Mouse (Mus musculus): ENCODE measurements at regions not wholly inside any gene's neighbourhood (a gene's known extent, or its start where the extent isn't known, plus 50 kb on each side); places are given as distances from the start of the nearest gene placed in this dataset.

DNA sequence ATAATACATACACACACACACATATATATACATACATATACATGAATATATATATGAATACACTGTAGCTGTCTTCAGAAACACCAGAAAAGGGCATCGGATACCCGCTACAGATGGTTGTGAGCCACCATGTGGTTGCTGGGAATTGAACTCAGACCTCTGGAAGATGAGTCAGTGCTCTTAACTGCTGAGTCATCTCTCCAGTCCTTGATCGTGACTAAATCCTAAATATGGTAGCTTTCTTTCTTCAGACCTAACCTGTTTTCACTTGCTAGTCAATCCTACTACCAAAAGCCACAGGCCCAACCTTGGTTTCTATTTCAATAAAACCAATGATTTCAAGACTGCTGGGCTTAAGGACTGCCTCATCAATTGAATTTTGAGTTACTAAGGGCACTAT is 95.0 kb upstream of the Slc4a7 start:
- TF ChIP-seq ZNF384 (IDR thresholded peaks at IDR 0.05; ENCODE audit: low read depth, low read length) (no peak), ETS1 (conservative IDR thresholded peaks at IDR 0.05; ENCODE audit: low read depth, low read length) (no peak), MAFK (IDR thresholded peaks at IDR 0.05; ENCODE audit: insufficient replicate concordance, low read length) (peak; percentile 83), TBP (conservative IDR thresholded peaks at IDR 0.05; ENCODE audit: low read depth, low read length) (no peak), RAD21 (IDR thresholded peaks at IDR 0.05; ENCODE audit: low read depth, low read length) (no peak), SMC3 (IDR thresholded peaks at IDR 0.05; ENCODE audit: low read depth, low read length) (no peak), USF2 (conservative IDR thresholded peaks at IDR 0.05; ENCODE audit: low read depth, low read length) (no peak), ZC3H11A (IDR thresholded peaks at IDR 0.05; ENCODE audit: low read depth, low read length) (no peak), TCF12 (IDR thresholded peaks at IDR 0.05; ENCODE audit: low read depth, low read length) (no peak), BHLHE40 (IDR thresholded peaks at IDR 0.05; ENCODE audit: low read depth, low read length) (peak; percentile 51), MAX (IDR thresholded peaks at IDR 0.05; ENCODE audit: low read length) (no peak), EP300 (IDR thresholded peaks at IDR 0.05; ENCODE audit: low read length) (no peak), IRF4 (IDR thresholded peaks at IDR 0.05; ENCODE audit: low read depth, low read length) (0 out of 2 replicates have a peak, but pooled peaks have one; percentile 42), ZMIZ1 (IDR thresholded peaks at IDR 0.05; ENCODE audit: low read depth, low read length) (no peak), NRF1 (IDR thresholded peaks at IDR 0.05; ENCODE audit: low read depth, low read length) (no peak)
- dilution Hi-C loops (cut with MboI; ENCODE audit: extremely low pct_ligation_motif_present, extremely low pct_unique_long_range_greater_than_20kb, low sequenced_read_pairs) = no loop called here
- Histone ChIP-seq H3K9ac (ENCODE audit: insufficient read depth, low read depth) (no peak overlapping the region), H3K4me2 (ENCODE audit: insufficient read depth, low read depth, poor library complexity, severe bottlenecking) (no peak overlapping the region), H3K79me2 (replicated peaks; ENCODE audit: control insufficient read depth, extremely low read depth, insufficient read depth, poor library complexity, severe bottlenecking) (no peaks in the 10 kb centered on the region), H3K27me3 (replicated peaks) (no peaks in the 10 kb centered on the region), H3K4me1 (ENCODE audit: control insufficient read depth in 1 of 2, insufficient read depth in 2 of 2) (peaks cover 0 to 12% of the 10 kb centered on the region in 2 experiments; a peak in 2 of 4 replicates), H3K9me3 (replicated peaks; ENCODE audit: low read length) (peaks cover 3% of the 10 kb centered on the region), H3K36me3 (replicated peaks in 1 of 2; ENCODE audit: control insufficient read depth in 1 of 2, insufficient read depth in 1 of 2, low read length in 1 of 2) (no peaks in the 10 kb centered on the region), H3K4me3 (replicated peaks in 1 of 3; ENCODE audit: low read depth in 2 of 3, low read length in 2 of 3, poor library complexity in 1 of 3) (no peak overlapping the region), H3K27ac (ENCODE audit: insufficient read depth, low read depth) (no peak overlapping the region)
- DNase-seq (ENCODE audit: extremely low read depth) = peak; percentile 21
- in situ Hi-C loops (cut with MboI; ENCODE audit: low pct_ligation_motif_present, low pct_unique_long_range_greater_than_20kb, low sequenced_read_pairs) = no loop called here

DNA sequence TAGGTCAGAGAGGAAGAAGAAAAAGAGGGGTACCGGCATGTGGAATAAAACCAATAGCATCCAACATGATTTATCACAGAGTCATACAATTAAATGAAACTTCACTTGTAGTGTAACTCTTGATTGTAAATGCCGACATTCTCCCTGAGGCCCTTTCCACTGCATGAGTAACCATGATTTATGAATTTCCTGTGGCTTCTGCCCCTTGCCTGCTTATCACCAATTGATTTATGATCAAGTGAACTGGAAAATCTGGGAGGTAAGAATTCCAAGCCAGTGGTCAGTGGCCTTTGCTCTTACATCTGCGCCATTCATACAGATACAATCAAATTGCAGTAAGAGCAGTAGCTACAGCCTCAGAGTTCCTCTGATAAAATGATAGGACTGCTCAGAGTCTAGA is 89.8 kb upstream of the Slc4a7 start:
- Histone ChIP-seq H3K79me2 (replicated peaks; ENCODE audit: control insufficient read depth, extremely low read depth, insufficient read depth, poor library complexity, severe bottlenecking) (no peaks in the 10 kb centered on the region), H3K9me3 (replicated peaks; ENCODE audit: low read length) (peaks cover 3% of the 10 kb centered on the region), H3K9ac (ENCODE audit: insufficient read depth, low read depth) (no peak overlapping the region), H3K4me1 (ENCODE audit: control insufficient read depth in 1 of 2, insufficient read depth in 2 of 2) (no peaks in the 10 kb centered on the region), H3K27ac (ENCODE audit: insufficient read depth, low read depth) (no peak overlapping the region), H3K4me3 (replicated peaks in 1 of 3; ENCODE audit: low read depth in 2 of 3, low read length in 2 of 3, poor library complexity in 1 of 3) (no peak overlapping the region), H3K27me3 (replicated peaks) (no peaks in the 10 kb centered on the region), H3K36me3 (replicated peaks in 1 of 2; ENCODE audit: control insufficient read depth in 1 of 2, insufficient read depth in 1 of 2, low read length in 1 of 2) (no peaks in the 10 kb centered on the region), H3K4me2 (ENCODE audit: insufficient read depth, low read depth, poor library complexity, severe bottlenecking) (no peak overlapping the region)
- in situ Hi-C loops (cut with MboI; ENCODE audit: low pct_ligation_motif_present, low pct_unique_long_range_greater_than_20kb, low sequenced_read_pairs) (no loop called here), dilution Hi-C loops (cut with MboI; ENCODE audit: extremely low pct_ligation_motif_present, extremely low pct_unique_long_range_greater_than_20kb, low sequenced_read_pairs) (no loop called here)
- TF ChIP-seq E2F4 (IDR thresholded peaks at IDR 0.05; ENCODE audit: insufficient replicate concordance, low read depth, low read length) = no peak
- TF ChIP-seq POLR2A (IDR thresholded peaks at IDR 0.05; ENCODE audit: low read depth, low read length) = no peak
- no peak for TF ChIP-seq EP300 (IDR thresholded peaks at IDR 0.05; ENCODE audit: low read length)
- TF ChIP-seq MAX (IDR thresholded peaks at IDR 0.05; ENCODE audit: low read length) = no peak
- no peak for TF ChIP-seq SIN3A (IDR thresholded peaks at IDR 0.05; ENCODE audit: low read length)
- no peak for TF ChIP-seq TBP (conservative IDR thresholded peaks at IDR 0.05; ENCODE audit: low read depth, low read length)
- no peak for TF ChIP-seq ZMIZ1 (IDR thresholded peaks at IDR 0.05; ENCODE audit: low read depth, low read length)
- no peak for TF ChIP-seq JUND (conservative IDR thresholded peaks at IDR 0.05; ENCODE audit: low read depth, low read length)
- no peak for TF ChIP-seq ZC3H11A (IDR thresholded peaks at IDR 0.05; ENCODE audit: low read depth, low read length)
- TF ChIP-seq NRF1 (IDR thresholded peaks at IDR 0.05; ENCODE audit: low read depth, low read length) = no peak
- no peak for TF ChIP-seq ZNF384 (IDR thresholded peaks at IDR 0.05; ENCODE audit: low read depth, low read length)
- TF ChIP-seq PAX5 (IDR thresholded peaks at IDR 0.05; ENCODE audit: low read length) = no peak
- no peak for DNase-seq (ENCODE audit: extremely low read depth)
